Mouse (Mus musculus) CH12.LX (cell line): ENCODE results near the gene Ints7. TPM values are rescaled to one million over a fixed set of nuclear protein-coding genes. Genes with fewer than 3 reads are reported as not detected.

Source experiments
- DNase-seq: peaks from one replicate; pipeline ENCODE4 v3.0.0-alpha.2; 2013; ENCODE audit errors: extremely low read depth
- H3K27ac ChIP-seq: 2 replicates; pipeline ENCODE4 v1.5.1; 2012; ENCODE audit warnings: low read depth, mild to moderate bottlenecking, control low read depth, moderate library complexity; ENCODE audit not compliant: insufficient read depth
- H3K27me3 ChIP-seq: replicated peaks from 2 replicates; pipeline ENCODE3; 2012; ENCODE audit warnings: inconsistent platforms
- H3K36me3 ChIP-seq, 2 experiments: replicated peaks in 1 of 2; 2 replicates each; pipeline versions ENCODE3 to v1.6.1; 2012; ENCODE audit warnings: inconsistent platforms in 1 of 2, low read length in 1 of 2, mild to moderate bottlenecking in 1 of 2, mixed read lengths in 1 of 2, moderate library complexity in 1 of 2; ENCODE audit not compliant: control insufficient read depth in 1 of 2, insufficient read depth in 1 of 2
- H3K4me1 ChIP-seq, 2 experiments: 2 replicates each; pipeline ENCODE4 v1.6.1; 2012; ENCODE audit warnings: inconsistent platforms in 1 of 2, moderate library complexity in 1 of 2; ENCODE audit not compliant: insufficient read depth in 2 of 2, control insufficient read depth in 1 of 2
- H3K4me2 ChIP-seq: 2 replicates; pipeline ENCODE4 v1.6.1; 2012; ENCODE audit warnings: low read depth, mild to moderate bottlenecking, control low read depth; ENCODE audit not compliant: poor library complexity, insufficient read depth, severe bottlenecking
- H3K4me3 ChIP-seq, 3 experiments: fragments of 150-350 bp in 1 of 3; sonication (generic) in 1 of 3; replicated peaks in 1 of 3; 2 replicates each; pipeline versions ENCODE3 to v1.5.1; 2011 to 2012; ENCODE audit warnings: low read depth in 2 of 3, low read length in 2 of 3, mild to moderate bottlenecking in 2 of 3, moderate library complexity in 2 of 3, control low read depth in 1 of 3, improper control_type of control experiment in 1 of 3, inconsistent platforms in 1 of 3, mixed read lengths in 1 of 3; ENCODE audit not compliant: poor library complexity in 1 of 3
- H3K79me2 ChIP-seq: replicated peaks from 2 replicates; pipeline ENCODE4 v1.6.1; 2012; ENCODE audit warnings: mild to moderate bottlenecking, moderate library complexity; ENCODE audit not compliant: control insufficient read depth, poor library complexity, insufficient read depth, severe bottlenecking; ENCODE audit errors: extremely low read depth
- H3K9ac ChIP-seq: 2 replicates; pipeline ENCODE4 v1.6.1; 2012; ENCODE audit warnings: low read depth, mild to moderate bottlenecking, control low read depth, moderate library complexity; ENCODE audit not compliant: insufficient read depth
- H3K9me3 ChIP-seq: replicated peaks from 2 replicates; pipeline ENCODE3; 2012; ENCODE audit warnings: low read length, inconsistent platforms, mixed read lengths
- CHD2 ChIP-seq: IDR thresholded peaks from 2 replicates; pipeline ENCODE4 v1.6.1; 2011; ENCODE audit warnings: low read length, improper control_type of control experiment
- E2F4 ChIP-seq: IDR thresholded peaks from 2 replicates; pipeline ENCODE4 v1.6.1; 2011; ENCODE audit warnings: low read depth, low read length, improper control_type of control experiment; ENCODE audit not compliant: insufficient replicate concordance
- EP300 ChIP-seq: IDR thresholded peaks from 2 replicates; pipeline ENCODE4 v1.6.1; 2011; ENCODE audit warnings: low read length, improper control_type of control experiment
- ETS1 ChIP-seq: conservative IDR thresholded peaks from 2 replicates; pipeline ENCODE4 v1.6.1; 2012; ENCODE audit warnings: low read depth, mild to moderate bottlenecking, inconsistent platforms, low read length, improper control_type of control experiment, moderate library complexity
- GABPA ChIP-seq: IDR thresholded peaks from 2 replicates; pipeline ENCODE4 v1.6.1; 2012; ENCODE audit warnings: low read depth, low read length, improper control_type of control experiment, inconsistent platforms; ENCODE audit not compliant: insufficient replicate concordance
- IRF4 ChIP-seq: IDR thresholded peaks from 2 replicates; pipeline ENCODE4 v1.6.1; 2014; ENCODE audit warnings: low read depth, mild to moderate bottlenecking, inconsistent platforms, low read length, improper control_type of control experiment
- JUN ChIP-seq: IDR thresholded peaks from 2 replicates; pipeline ENCODE4 v1.6.1; 2011; ENCODE audit warnings: low read depth, mild to moderate bottlenecking, low read length, improper control_type of control experiment, moderate library complexity; ENCODE audit not compliant: insufficient read depth
- KAT2A ChIP-seq: IDR thresholded peaks from 2 replicates; pipeline ENCODE4 v1.6.1; 2012; ENCODE audit warnings: low read length, improper control_type of control experiment, inconsistent platforms; ENCODE audit not compliant: insufficient replicate concordance
- MAFK ChIP-seq: IDR thresholded peaks from 2 replicates; pipeline ENCODE4 v1.6.1; 2011; ENCODE audit warnings: low read length, improper control_type of control experiment; ENCODE audit not compliant: insufficient replicate concordance
- MAX ChIP-seq: IDR thresholded peaks from 2 replicates; pipeline ENCODE4 v1.6.1; 2011; ENCODE audit warnings: low read length, improper control_type of control experiment
- MEF2A ChIP-seq: IDR thresholded peaks from 2 replicates; pipeline ENCODE4 v1.6.1; 2014; ENCODE audit warnings: low read depth, mild to moderate bottlenecking, inconsistent platforms, low read length, improper control_type of control experiment, borderline replicate concordance
- MYC ChIP-seq: IDR thresholded peaks from 2 replicates; pipeline ENCODE4 v1.6.1; 2011; ENCODE audit warnings: low read depth, mild to moderate bottlenecking, improper control_type of control experiment, low read length
- POLR2A ChIP-seq: IDR thresholded peaks from 2 replicates; pipeline ENCODE4 v1.6.1; 2011; ENCODE audit warnings: low read depth, mild to moderate bottlenecking, improper control_type of control experiment, low read length
- USF2 ChIP-seq: conservative IDR thresholded peaks from 2 replicates; pipeline ENCODE4 v1.6.1; 2011; ENCODE audit warnings: low read depth, low read length, improper control_type of control experiment
- ZC3H11A ChIP-seq: IDR thresholded peaks from 2 replicates; pipeline ENCODE4 v1.6.1; 2012; ENCODE audit warnings: low read depth, mild to moderate bottlenecking, inconsistent platforms, low read length, improper control_type of control experiment
- dilution Hi-C: fragments of 300-500 bp; cut with MboI; formaldehyde crosslinking; loops from 2 replicates; pipeline ENCODE4 v1.14.3; 2020; ENCODE audit warnings: low sequenced_read_pairs; ENCODE audit not compliant: extremely low pct_unique_long_range_greater_than_20kb, extremely low pct_ligation_motif_present
- in situ Hi-C: fragments of 300-500 bp; cut with MboI; formaldehyde crosslinking; loops from 3 replicates; pipeline ENCODE4 v1.14.3; 2019; ENCODE audit warnings: low sequenced_read_pairs, low pct_ligation_motif_present, low pct_unique_long_range_greater_than_20kb, mixed read lengths
- polyA plus RNA-seq: library from polyadenylated mRNA; unstranded; fragments of >175 nt; gene quantifications from 2 replicates; pipeline ENCODE4 v1.2.1, GENCODE M21; 2012; ENCODE audit warnings: low read depth; ENCODE audit not compliant: insufficient read length
- total RNA-seq, 2 experiments: library from RNA; depleted of rRNA; stranded (reverse); fragments of 300-350 nt in 1 of 2; fragments of >200 nt in 1 of 2; gene quantifications; 2 replicates each; pipeline ENCODE4 v1.2.3; 2012 to 2014

The Ints7 gene
- total and polyA plus RNA-seq, 3 experiments, result 30.4 to 58.8 (median 50.5) TPM

DNA sequence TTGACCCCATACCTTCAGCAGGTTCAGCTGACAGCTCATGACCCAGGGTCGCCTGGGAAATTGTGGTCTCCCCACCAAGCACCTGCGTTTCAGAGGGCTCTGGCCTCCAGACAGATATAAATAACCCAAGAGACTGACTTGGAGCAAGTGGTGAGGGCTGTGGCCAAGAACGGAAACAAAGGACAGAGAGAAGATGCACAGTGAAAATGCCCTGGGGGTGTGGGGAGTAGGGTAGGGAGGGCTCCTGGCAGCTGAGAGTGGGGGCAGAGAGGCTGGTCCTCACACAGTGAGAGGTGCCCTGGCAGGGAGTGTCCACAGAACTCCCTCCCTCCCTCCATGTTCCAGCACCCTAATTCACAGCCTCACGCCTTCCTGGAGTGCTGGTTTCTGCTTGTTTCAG lies 50.2 kb downstream of the Ints7 start:
- Histone ChIP-seq H3K4me2 (no peak overlapping the region), H3K36me3 (peaks cover 18 to 34% of the 10 kb centered on the region in 2 experiments), H3K79me2 (no peaks in the 10 kb centered on the region), H3K4me3 (no peak overlapping the region), H3K4me1 (peaks cover 24 to 38% of the 10 kb centered on the region in 2 experiments), H3K9ac (no peak overlapping the region), H3K9me3 (no peaks in the 10 kb centered on the region)
- DNase-seq, result no peak
- dilution Hi-C loops, result no loop called here
- in situ Hi-C loops, result no loop called here
- TF ChIP-seq ETS1, result peak; percentile 52
- TF ChIP-seq ZC3H11A, result no peak
- no peak for TF ChIP-seq E2F4
- TF ChIP-seq CHD2, result 0 out of 2 replicates have a peak, but pooled peaks have one; percentile 15
- peak; percentile 84 for TF ChIP-seq MEF2A
- no peak for TF ChIP-seq JUN
- TF ChIP-seq IRF4, result no peak
- TF ChIP-seq EP300, result 0 out of 2 replicates have a peak, but pooled peaks have one; percentile 33
- TF ChIP-seq KAT2A, result no peak
- TF ChIP-seq, all 38 proteins: peak for 4
- no peak overlapping the region for H3K27ac ChIP-seq
- H3K27me3 ChIP-seq, result no peaks in the 10 kb centered on the region

- TF ChIP-seq ETS1 (no peak), MAX (no peak), EP300 (no peak), MYC (no peak), POLR2A (no peak), GABPA (no peak), MEF2A (no peak), MAFK (no peak), USF2 (no peak)
- no peaks in the 10 kb centered on the region for H3K9me3 ChIP-seq
- H3K4me2 ChIP-seq, result no peak overlapping the region
- peaks cover 0 to 7% of the 10 kb centered on the region in 2 experiments for H3K36me3 ChIP-seq
- no peak overlapping the region for H3K9ac ChIP-seq
- no peak overlapping the region for H3K27ac ChIP-seq
- no peak for DNase-seq
- peaks cover 21 to 26% of the 10 kb centered on the region in 2 experiments for H3K4me1 ChIP-seq
- H3K27me3 ChIP-seq, result no peaks in the 10 kb centered on the region
- dilution Hi-C loops, result no loop called here
- no peak overlapping the region for H3K4me3 ChIP-seq
- H3K79me2 ChIP-seq, result no peaks in the 10 kb centered on the region
- in situ Hi-C loops, result no loop called here
These were observed 53.2 kb downstream of the Ints7 start for GRCm38 (mm10) chr1:191628457-191629169.
